Mouse (Mus musculus): Measurements from ENCODE around the gene Stam2. TPM values are rescaled to one million over a fixed set of nuclear protein-coding genes. Genes with fewer than 3 reads are reported as not detected.

Gene Stam2
- total and polyA plus RNA-seq, 3 experiments: 9.3 to 25.8 (median 23.0) TPM

DNA sequence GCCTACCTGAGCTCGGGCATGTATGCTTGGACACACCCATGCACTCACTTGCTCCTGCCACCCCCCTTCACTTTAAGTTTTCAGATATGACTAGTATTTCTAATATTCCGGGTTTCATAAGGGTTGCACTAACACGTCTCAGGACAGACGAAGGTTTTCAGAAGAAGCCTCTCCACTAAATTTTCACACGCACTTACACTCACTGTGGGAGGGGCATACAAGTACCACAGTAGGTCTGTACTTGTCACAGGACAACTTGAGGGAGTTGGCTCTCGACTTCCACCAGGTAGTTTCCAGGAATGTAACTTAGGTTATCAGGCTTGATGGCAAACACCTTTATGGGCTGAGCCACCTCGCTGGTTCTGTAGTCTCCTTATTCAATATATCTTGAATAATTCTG, 8.4 kb downstream of the Stam2 start:
- Histone ChIP-seq H3K9me3 (replicated peaks) (no peaks in the 10 kb centered on the region), H3K36me3 (replicated peaks) (peaks cover 49% of the 10 kb centered on the region), H3K4me1 (ENCODE audit: insufficient read depth, low read depth, low read length) (no peaks in the 10 kb centered on the region), H3K27me3 (ENCODE audit: insufficient read depth, low read length) (no peaks in the 10 kb centered on the region), H3K4me3 (ENCODE audit: low read depth, low read length) (no peak overlapping the region)
- DNase-seq (ENCODE audit: low spot score) (no peak), ATAC-seq (ENCODE audit: extremely low read depth, insufficient number of reproducible peaks, low FRiP score, poor library complexity, severe bottlenecking) (no peak)
- TF ChIP-seq GATA2 (IDR thresholded peaks at IDR 0.05; ENCODE audit: borderline replicate concordance, low read depth, low read length): no peak
- TF ChIP-seq TAL1 (conservative IDR thresholded peaks at IDR 0.05; ENCODE audit: low read depth, low read length): no peak

DNA sequence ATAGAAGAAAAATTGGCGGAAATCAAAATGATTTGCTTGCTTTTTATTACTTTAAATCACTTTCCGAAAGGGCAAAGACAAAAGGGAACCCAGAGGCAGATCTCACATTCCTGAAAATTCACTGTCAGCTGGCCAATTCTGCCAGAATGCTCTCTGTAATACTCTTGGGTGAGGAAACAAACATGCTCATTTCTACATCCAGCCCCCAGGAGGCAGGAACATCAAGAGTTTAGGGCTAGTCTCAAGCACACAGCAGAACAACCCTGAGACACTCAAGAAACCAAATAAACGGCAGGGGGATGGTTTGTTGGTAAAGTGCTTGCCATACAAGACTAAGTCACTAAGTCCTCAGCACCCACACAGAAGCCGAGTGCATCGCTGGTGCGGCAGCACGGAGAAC, 9.5 kb downstream of the Stam2 start:
- Histone ChIP-seq H3K27me3 (ENCODE audit: insufficient read depth, low read length) (no peaks in the 10 kb centered on the region), H3K9me3 (replicated peaks) (no peaks in the 10 kb centered on the region), H3K4me3 (ENCODE audit: low read depth, low read length) (no peak overlapping the region), H3K36me3 (replicated peaks) (peaks cover 47% of the 10 kb centered on the region), H3K4me1 (ENCODE audit: insufficient read depth, low read depth, low read length) (no peaks in the 10 kb centered on the region)
- TF ChIP-seq GATA2 (IDR thresholded peaks at IDR 0.05; ENCODE audit: borderline replicate concordance, low read depth, low read length) (no peak), CTCF (IDR thresholded peaks at IDR 0.05; ENCODE audit: low read depth, low read length) (no peak), GATA1 (IDR thresholded peaks at IDR 0.05; ENCODE audit: borderline replicate concordance, low read length) (no peak), TAL1 (conservative IDR thresholded peaks at IDR 0.05; ENCODE audit: low read depth, low read length) (no peak), POLR2AphosphoS5 (IDR thresholded peaks at IDR 0.05; ENCODE audit: insufficient replicate concordance, low read depth, low read length) (no peak)
- DNase-seq (ENCODE audit: low spot score) (no peak), ATAC-seq (ENCODE audit: extremely low read depth, insufficient number of reproducible peaks, low FRiP score, poor library complexity, severe bottlenecking) (no peak)

GRCm38 (mm10) chr2:52732001-52732400, 10.1 kb downstream of the Stam2 start:
- DNase-seq (ENCODE audit: low spot score) (no peak), ATAC-seq (ENCODE audit: extremely low read depth, insufficient number of reproducible peaks, low FRiP score, poor library complexity, severe bottlenecking) (no peak)
- Histone ChIP-seq H3K9me3 (replicated peaks) (no peaks in the 10 kb centered on the region), H3K36me3 (replicated peaks) (peaks cover 47% of the 10 kb centered on the region), H3K4me3 (ENCODE audit: low read depth, low read length) (no peak overlapping the region), H3K4me1 (ENCODE audit: insufficient read depth, low read depth, low read length) (no peaks in the 10 kb centered on the region), H3K27me3 (ENCODE audit: insufficient read depth, low read length) (no peaks in the 10 kb centered on the region)
- TF ChIP-seq GATA1 (IDR thresholded peaks at IDR 0.05; ENCODE audit: borderline replicate concordance, low read length) (no peak), GATA2 (IDR thresholded peaks at IDR 0.05; ENCODE audit: borderline replicate concordance, low read depth, low read length) (no peak), CTCF (IDR thresholded peaks at IDR 0.05; ENCODE audit: low read depth, low read length) (no peak), POLR2AphosphoS5 (IDR thresholded peaks at IDR 0.05; ENCODE audit: insufficient replicate concordance, low read depth, low read length) (no peak), TAL1 (conservative IDR thresholded peaks at IDR 0.05; ENCODE audit: low read depth, low read length) (no peak)

GRCm38 (mm10) chr2:52730891-52731290, 11.2 kb downstream of the Stam2 start:
- Histone ChIP-seq H3K36me3 (replicated peaks) (peaks cover 47% of the 10 kb centered on the region), H3K9me3 (replicated peaks) (no peaks in the 10 kb centered on the region), H3K27me3 (ENCODE audit: insufficient read depth, low read length) (no peaks in the 10 kb centered on the region), H3K4me1 (ENCODE audit: insufficient read depth, low read depth, low read length) (no peaks in the 10 kb centered on the region), H3K4me3 (ENCODE audit: low read depth, low read length) (no peak overlapping the region)
- DNase-seq (ENCODE audit: low spot score): no peak
- TF ChIP-seq TAL1 (conservative IDR thresholded peaks at IDR 0.05; ENCODE audit: low read depth, low read length) (no peak), GATA1 (IDR thresholded peaks at IDR 0.05; ENCODE audit: borderline replicate concordance, low read length) (no peak), GATA2 (IDR thresholded peaks at IDR 0.05; ENCODE audit: borderline replicate concordance, low read depth, low read length) (no peak), POLR2AphosphoS5 (IDR thresholded peaks at IDR 0.05; ENCODE audit: insufficient replicate concordance, low read depth, low read length) (no peak), CTCF (IDR thresholded peaks at IDR 0.05; ENCODE audit: low read depth, low read length) (no peak)
- ATAC-seq (ENCODE audit: extremely low read depth, insufficient number of reproducible peaks, low FRiP score, poor library complexity, severe bottlenecking): no peak

DNA sequence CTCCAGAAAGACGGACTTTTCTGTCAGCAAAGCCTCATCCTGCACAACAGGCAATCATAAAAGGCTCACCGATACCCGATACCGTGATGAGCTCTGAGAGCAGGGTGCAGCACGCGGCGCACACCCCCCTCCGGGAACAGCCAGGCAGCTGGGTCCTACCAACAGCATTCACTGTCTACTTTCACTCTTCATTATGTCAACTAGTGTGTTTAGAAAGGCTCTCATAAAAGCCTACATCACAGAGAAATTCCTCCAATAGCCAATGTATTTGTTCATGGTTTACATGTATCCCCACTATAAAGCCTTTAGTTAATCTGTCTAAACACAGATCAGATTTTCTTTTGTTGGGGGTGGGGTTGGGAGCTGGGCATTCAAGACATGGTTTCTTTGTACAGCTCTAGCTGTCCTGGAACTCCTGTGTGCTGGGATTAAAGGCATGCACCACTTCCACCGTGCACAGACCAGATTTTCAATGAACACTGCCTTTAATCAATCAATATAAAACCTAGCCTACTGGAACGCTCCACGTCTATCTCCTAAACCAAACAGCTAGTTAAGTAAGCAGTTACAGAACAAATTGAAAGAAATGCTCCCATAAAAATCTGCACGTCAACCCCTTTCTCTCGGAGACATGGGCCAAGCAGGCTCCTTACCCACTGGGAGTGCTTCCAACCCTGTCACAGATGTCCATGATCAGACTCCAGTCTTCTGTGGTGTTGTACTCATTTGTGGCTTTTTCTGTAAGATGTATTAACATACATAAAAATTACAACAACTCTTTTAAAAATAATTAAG, 21.7 kb downstream of the Stam2 start:
- TF ChIP-seq CTCF (IDR thresholded peaks at IDR 0.05; ENCODE audit: low read depth, low read length) (no peak), TAL1 (conservative IDR thresholded peaks at IDR 0.05; ENCODE audit: low read depth, low read length) (no peak), POLR2AphosphoS5 (IDR thresholded peaks at IDR 0.05; ENCODE audit: insufficient replicate concordance, low read depth, low read length) (no peak), GATA1 (IDR thresholded peaks at IDR 0.05; ENCODE audit: borderline replicate concordance, low read length) (no peak), GATA2 (IDR thresholded peaks at IDR 0.05; ENCODE audit: borderline replicate concordance, low read depth, low read length) (no peak)
- DNase-seq (ENCODE audit: low spot score) (no peak), ATAC-seq (ENCODE audit: extremely low read depth, insufficient number of reproducible peaks, low FRiP score, poor library complexity, severe bottlenecking) (no peak)
- Histone ChIP-seq H3K36me3 (replicated peaks) (peaks cover 27% of the 10 kb centered on the region), H3K9me3 (replicated peaks) (no peaks in the 10 kb centered on the region), H3K4me1 (ENCODE audit: insufficient read depth, low read depth, low read length) (no peaks in the 10 kb centered on the region), H3K4me3 (ENCODE audit: low read depth, low read length) (no peak overlapping the region), H3K27me3 (ENCODE audit: insufficient read depth, low read length) (no peaks in the 10 kb centered on the region)

DNA sequence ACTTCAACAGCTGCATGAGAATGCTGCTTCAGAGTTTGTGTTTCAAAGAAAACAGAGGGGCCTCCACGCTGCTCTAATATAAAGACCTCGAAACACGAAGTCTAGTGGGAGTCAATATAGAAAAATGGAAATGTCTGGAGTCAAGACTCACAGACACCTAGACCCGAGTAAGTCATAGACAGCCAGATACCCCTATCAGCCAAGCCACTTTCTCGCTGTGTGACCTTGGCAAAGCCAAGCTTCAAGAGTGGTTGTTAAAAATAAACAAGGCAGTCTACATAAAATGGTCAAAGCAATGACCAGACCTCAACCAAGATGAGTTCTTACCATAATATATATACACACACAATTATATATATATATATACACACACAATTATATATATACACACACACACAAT, 25.0 kb downstream of the Stam2 start:
- no peaks in the 10 kb centered on the region for H3K4me1 ChIP-seq (ENCODE audit: insufficient read depth, low read depth, low read length)
- no peaks in the 10 kb centered on the region for H3K9me3 ChIP-seq (replicated peaks)
- no peak for DNase-seq (ENCODE audit: low spot score)
- H3K36me3 ChIP-seq (replicated peaks): peaks cover 48% of the 10 kb centered on the region
- ATAC-seq (ENCODE audit: extremely low read depth, insufficient number of reproducible peaks, low FRiP score, poor library complexity, severe bottlenecking): no peak
- H3K27me3 ChIP-seq (ENCODE audit: insufficient read depth, low read length): no peaks in the 10 kb centered on the region
- H3K4me3 ChIP-seq (ENCODE audit: low read depth, low read length): no peak overlapping the region
- TF ChIP-seq GATA1 (IDR thresholded peaks at IDR 0.05; ENCODE audit: borderline replicate concordance, low read length) (no peak), TAL1 (conservative IDR thresholded peaks at IDR 0.05; ENCODE audit: low read depth, low read length) (no peak), GATA2 (IDR thresholded peaks at IDR 0.05; ENCODE audit: borderline replicate concordance, low read depth, low read length) (no peak)
